Mouse (Mus musculus) splenic B cell, adult 2 months (primary cell): ENCODE results near the gene Myb.
A peak's percentile ranks its signal among the peaks of the same experiment; 100 is the strongest.

ENCODE experiments used
- DNase-seq: peaks from one replicate; pipeline ENCODE4 v3.0.0-alpha.2; 2011; ENCODE audit warnings: low read depth, low spot score
- H3K27me3 ChIP-seq: 2 replicates; pipeline ENCODE4 v1.6.1; 2012; ENCODE audit warnings: mild to moderate bottlenecking, low read length, moderate library complexity, mixed read lengths; ENCODE audit not compliant: control insufficient read depth, poor library complexity, insufficient read depth, severe bottlenecking
- H3K36me3 ChIP-seq: 2 replicates; pipeline ENCODE4 v1.6.1; 2012; ENCODE audit warnings: mild to moderate bottlenecking, low read length, moderate library complexity, mixed read lengths; ENCODE audit not compliant: control insufficient read depth, poor library complexity, insufficient read depth, severe bottlenecking

Gene Myb

DNA sequence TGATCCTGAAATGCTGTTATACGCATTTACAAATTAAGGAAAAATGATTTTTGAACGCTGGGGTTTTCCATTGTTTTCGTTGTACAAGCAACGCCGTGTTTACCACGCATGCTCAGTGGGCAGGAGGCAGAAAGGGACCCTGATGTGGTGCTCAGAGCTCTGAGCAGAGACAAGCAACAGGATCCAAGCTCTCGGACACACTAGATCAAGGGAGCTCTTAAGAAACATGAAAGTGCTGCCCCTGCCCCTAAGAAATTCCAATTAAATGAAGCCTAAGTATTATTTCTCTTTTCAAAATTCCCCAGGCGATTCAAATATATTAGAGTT is 28.5 kb upstream of the Myb start:
- DNase-seq = no peak
- H3K27me3 ChIP-seq = no peaks in the 10 kb centered on the region
- H3K36me3 ChIP-seq = no peaks in the 10 kb centered on the region

GRCm38 (mm10) chr10:21188564-21189274 is 27.9 kb upstream of the Myb start:
- DNase-seq = peak; percentile 72
- Histone ChIP-seq H3K36me3 (no peaks in the 10 kb centered on the region), H3K27me3 (no peaks in the 10 kb centered on the region)

DNA sequence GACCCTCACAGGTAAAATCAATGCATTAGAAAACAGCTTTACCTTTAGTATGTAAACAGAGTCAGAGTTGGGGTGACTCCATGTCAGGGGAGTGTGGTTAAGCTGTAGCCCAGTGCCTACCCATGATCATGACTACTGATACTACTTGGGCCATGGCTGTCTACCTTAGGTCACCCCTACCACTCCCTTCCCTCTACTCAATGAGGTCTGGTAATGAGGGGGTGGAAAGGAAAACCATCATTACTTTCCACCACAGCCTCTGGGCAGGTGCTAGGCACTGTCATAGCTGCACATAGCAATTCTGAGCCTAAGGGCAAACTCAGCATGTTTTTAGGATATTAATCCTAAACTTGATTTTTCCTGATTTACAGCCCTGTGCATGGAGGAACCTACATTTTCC is 27.1 kb upstream of the Myb start:
- Histone ChIP-seq H3K36me3 (no peaks in the 10 kb centered on the region), H3K27me3 (no peaks in the 10 kb centered on the region)
- DNase-seq = peak; percentile 29

DNA sequence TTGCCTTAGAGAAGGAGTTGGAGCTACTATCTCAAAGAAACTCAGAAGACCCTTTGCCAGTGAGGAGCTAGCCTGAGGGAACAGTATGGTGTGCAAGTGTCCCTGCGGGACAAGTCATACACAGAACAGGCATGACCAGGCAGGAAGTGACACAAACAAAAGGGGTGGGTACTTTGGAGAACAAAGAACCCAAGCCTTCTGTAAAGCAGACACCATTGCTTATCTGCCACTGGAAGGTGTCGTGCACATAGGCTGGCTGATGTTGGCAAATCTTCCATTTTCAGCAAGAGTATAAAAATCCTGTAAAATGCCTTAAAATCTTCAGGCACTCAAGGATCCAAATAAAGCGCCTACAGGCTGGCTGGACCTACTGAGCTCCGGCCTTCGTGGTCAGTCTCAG is 25.9 kb upstream of the Myb start:
- H3K36me3 ChIP-seq = no peaks in the 10 kb centered on the region
- H3K27me3 ChIP-seq = no peaks in the 10 kb centered on the region
- peak; percentile 65 for DNase-seq

DNA sequence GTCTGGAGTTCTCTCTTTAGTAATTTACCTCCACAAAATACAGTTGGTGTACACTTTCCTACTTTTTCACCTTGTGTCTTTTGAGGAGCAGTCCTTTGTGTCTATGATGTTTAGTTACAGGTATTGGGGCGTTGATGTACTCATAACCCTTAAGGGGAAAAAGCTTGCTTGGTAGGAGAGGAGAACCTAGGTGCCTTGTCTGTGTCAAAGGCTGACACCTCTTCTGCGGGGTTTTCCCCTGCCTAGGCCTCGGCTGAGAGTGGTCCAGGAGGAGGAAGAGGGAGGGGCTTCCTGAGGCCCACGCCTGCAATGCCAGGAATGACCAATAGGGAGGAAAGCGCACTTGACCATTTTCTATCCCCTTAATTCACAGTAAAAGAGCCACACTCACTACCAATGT is 17.9 kb upstream of the Myb start:
- H3K36me3 ChIP-seq = no peaks in the 10 kb centered on the region
- H3K27me3 ChIP-seq = no peaks in the 10 kb centered on the region
- DNase-seq = peak; percentile 53

DNA sequence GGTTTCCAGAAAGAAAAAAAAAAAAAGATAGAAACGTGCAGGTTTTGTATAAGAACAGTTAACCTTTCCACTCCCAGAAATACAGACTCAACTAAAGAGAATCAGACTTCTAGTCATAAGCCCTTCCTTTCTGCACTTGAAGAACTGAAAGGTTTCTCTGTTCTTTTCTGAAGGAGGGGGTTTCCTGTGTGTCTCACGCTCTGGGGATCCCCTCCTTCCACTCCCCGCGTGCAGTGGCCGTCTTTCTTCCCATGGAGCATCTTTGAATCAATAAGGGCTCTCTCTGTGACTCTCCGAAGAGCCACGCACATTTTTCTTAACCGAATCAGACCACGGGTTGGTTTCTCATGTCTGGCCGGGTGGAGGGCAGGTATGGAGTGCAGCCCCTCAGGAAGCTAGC is 17.5 kb upstream of the Myb start:
- H3K36me3 ChIP-seq = no peaks in the 10 kb centered on the region
- no peak for DNase-seq
- H3K27me3 ChIP-seq = no peaks in the 10 kb centered on the region

DNA sequence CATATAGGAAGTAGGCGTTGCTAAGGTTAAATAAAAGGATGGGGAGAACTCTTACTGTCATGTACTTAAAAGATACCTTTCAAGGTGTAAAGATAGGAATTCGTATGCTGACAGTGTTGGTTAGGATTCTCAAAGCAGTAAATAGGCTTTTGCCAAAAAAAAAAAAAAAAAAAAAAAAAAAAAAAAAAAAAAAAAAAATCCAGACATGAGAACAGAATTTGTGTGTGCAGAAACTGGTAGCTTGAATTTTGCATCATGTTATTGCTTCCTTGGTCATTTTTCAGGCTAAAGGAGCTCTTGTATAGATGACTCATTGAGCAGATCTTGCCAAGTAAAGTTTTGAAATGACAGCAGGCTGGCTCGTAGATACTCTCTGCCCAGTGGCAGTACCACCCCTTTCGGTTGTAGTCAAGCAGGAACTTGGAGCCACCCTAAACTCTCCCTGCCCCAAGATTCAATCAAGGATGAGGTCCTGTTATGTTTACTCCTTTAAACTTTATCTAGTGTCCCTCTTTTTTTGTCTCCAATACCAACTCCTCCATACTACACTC is 11.9 kb upstream of the Myb start:
- Histone ChIP-seq H3K36me3 (no peaks in the 10 kb centered on the region), H3K27me3 (no peaks in the 10 kb centered on the region)
- no peak for DNase-seq

GRCm38 (mm10) chr10:21168466-21168865 is 7.7 kb upstream of the Myb start:
- H3K36me3 ChIP-seq = no peaks in the 10 kb centered on the region
- no peaks in the 10 kb centered on the region for H3K27me3 ChIP-seq
- DNase-seq = no peak

GRCm38 (mm10) chr10:21167842-21168241 is 7.1 kb upstream of the Myb start:
- no peaks in the 10 kb centered on the region for H3K27me3 ChIP-seq
- H3K36me3 ChIP-seq = no peaks in the 10 kb centered on the region
- no peak for DNase-seq

DNA sequence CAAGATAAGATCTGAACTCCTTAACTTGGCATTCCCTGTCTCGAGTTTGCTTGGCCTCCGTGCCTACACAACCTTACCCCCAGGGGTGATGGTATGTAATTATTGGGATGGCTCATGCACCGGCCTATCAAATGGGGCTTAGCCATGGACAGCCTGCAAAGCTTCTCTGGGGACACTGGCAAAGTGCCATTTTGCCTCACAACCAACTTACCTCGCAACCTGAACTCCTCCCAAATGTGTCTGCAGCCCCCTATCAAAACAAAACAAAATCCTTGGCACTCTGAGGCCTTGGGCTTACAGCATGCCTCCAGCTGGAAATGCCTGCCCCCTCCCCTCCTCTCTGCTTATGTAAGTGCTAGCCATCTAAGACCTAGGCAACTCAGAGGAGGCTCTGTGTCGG is 6.4 kb upstream of the Myb start:
- Histone ChIP-seq H3K27me3 (no peaks in the 10 kb centered on the region), H3K36me3 (no peaks in the 10 kb centered on the region)
- no peak for DNase-seq

- DNase-seq = no peak
- Histone ChIP-seq H3K27me3 (no peaks in the 10 kb centered on the region), H3K36me3 (no peaks in the 10 kb centered on the region)
These were observed 4.6 kb upstream of the Myb start for GRCm38 (mm10) chr10:21165411-21165810.

- Histone ChIP-seq H3K36me3 (no peaks in the 10 kb centered on the region), H3K27me3 (no peaks in the 10 kb centered on the region)
- no peak for DNase-seq
These were observed 1.3 kb upstream of the Myb start for GRCm38 (mm10) chr10:21162124-21162523.

DNA sequence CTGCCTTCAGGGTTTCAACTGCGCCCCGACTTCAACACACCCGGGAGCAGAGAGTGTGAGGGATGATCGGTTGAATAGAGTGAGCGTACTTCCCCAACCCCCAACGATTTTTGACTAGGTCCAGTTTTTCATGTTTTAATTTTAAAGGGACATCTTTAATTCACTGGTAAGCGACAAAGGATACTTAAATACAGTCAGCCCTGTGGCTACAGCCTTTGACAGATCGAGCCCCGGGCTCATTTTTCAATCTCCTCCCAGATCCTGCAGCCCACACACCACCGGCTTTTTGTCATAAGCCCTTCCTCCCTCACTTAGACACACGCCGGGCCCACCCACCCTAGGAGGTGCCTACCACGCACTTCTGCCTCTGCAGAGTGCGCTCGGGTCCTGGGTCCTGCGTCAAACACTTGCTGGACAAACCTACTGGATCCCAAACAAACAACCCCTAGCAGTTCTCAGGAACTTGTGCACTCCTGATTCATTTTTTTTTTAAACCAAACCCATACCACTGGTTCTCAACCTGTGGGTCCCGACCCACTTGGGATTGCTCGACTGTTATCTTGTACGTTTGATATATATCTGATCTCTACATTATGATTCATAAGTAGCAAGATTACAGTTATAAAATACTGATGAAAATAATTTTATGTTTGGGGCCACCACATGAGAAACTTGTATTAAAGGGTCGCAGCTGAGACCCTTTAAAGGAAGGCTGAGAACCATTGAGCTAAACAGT is 743 bp upstream of the Myb start:
- no peaks in the 10 kb centered on the region for H3K36me3 ChIP-seq

DNA sequence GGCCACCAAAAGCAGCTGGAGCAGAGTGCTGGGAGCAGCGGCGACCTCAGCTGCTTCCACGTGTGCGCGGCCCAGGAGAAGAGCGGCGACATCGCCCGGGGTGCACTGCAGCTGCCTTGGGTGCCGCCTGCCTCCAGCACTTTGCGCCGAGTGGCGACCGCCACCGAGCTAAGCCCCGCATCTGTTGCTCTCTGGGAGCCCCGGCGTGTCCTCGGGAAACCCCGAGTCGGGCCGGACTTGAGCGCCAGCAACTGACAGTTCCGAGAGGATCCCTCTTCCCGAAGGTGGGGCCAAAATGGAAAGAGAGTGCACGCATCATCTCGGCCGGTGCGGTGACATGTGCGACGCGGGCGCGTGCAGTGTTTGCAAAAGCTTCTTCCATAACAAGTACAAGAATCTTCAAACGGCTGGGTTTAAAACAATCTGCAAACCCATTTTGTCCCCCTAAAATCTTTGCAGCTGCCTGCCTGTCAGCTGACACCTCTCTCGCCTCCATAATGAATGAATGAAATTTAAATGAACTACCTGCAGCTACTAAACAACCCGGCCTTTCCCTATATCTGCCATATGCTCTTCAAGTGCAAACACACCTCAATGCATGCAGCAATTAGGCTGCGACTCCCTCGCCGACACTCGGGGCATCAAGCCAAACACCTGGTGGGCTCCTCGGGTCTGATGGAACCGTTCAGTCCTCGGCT is 938 bp downstream of the Myb start:
- peak; percentile 44 for DNase-seq
- no peaks in the 10 kb centered on the region for H3K27me3 ChIP-seq
- H3K36me3 ChIP-seq = no peaks in the 10 kb centered on the region

More for the DNA sequence above, 743 bp upstream of the Myb start:
- no peaks in the 10 kb centered on the region for H3K27me3 ChIP-seq
- DNase-seq = no peak

GRCm38 (mm10) chr10:21158918-21159443 is 1.8 kb downstream of the Myb start:
- H3K27me3 ChIP-seq = no peaks in the 10 kb centered on the region
- DNase-seq = peak; percentile 75
- H3K36me3 ChIP-seq = no peaks in the 10 kb centered on the region
